Mouse (Mus musculus): ENCODE measurements around the gene Lpin1.

Lpin1 gene

DNA sequence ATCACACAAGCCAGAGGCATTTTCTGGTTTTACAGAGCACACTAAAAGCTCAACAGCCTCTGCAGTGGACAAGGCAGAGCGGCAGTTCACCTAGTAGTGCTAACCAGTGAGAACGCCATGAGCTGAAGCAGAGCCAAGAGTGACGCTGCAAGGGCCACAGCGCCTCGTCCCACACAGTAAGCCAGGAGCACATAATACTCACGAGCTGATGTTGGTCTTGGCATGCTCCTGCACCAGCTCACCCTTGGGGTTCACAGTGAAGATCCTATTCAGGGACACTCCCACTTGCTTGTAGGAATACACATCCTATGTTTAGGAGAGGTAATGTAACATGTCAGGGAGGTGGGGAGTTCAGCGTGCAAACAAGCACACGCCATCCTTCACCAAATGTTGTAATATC, 70.1 kb downstream of the Lpin1 start:
- in situ Hi-C loops (cut with MboI; ENCODE audit: unreplicated experiment in 2 of 2): loop anchor here in 1 of 2 experiments (25.0 kb wide), 1 partner anchor 528 kb away; no protein-coding TSS in a partner anchor

DNA sequence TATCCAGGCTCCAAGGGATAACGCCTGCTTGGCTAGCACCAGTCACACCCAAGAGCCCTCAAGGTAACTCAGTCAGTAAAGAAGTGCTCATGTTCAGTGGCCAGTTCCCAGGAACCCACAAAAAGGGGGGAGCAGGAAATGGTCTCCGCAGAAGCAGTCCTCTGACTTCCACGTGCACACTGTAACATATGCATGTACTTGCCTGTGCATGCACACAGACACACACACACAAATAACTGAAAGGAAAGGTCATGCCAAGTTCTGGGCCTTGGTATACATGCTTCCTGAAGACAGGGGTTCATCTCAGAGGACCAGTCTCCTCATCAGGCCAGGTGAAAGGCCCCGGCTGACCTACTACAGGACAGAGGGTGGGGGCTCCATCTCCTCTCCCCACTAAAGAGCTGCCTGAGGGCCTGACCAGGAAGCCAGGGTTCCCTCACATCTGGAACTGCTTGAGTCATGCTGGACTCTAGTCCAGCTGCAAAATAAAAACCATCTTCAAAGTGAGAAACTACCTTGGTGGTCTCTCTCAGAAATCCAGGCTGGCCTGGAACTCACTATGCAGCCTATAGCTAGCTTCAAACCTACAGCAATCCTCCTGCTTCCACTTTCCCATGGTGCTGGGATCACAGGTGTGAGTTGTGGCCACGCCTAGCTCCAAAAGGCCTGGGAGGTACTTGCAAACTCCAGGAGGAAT, 70.7 kb downstream of the Lpin1 start:
- in situ Hi-C loops (cut with MboI; ENCODE audit: unreplicated experiment in 2 of 2): loop anchor here (5.0 to 25.0 kb wide), 3 partner anchors 528 to 1003 kb away; no protein-coding TSS in a partner anchor

DNA sequence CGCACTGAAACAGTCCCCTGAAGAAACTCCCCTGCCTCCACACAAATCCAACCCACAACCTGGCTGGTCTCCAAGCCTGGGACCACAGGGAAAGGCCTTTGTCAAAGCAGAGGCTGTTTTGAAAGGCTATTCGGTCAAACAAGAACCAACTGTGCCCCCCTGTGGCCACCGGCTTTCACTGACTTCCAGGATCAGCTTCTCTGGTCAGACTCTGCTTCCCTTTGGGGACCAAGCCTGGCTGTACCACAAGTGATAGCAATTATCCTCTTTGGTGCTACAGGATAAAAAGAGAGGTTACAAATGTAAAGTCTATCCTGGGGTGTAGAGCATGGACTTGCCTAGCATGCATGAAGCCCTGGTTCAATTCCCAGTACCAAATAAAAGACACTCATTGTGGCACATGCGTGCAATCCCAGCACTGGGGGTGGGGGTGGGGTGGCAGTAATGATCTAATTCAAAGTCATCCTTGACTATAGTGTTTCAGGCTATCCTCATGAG, 77.4 kb downstream of the Lpin1 start:
- in situ Hi-C loops (cut with MboI; ENCODE audit: unreplicated experiment in 2 of 2): loop anchor here (5.0 to 25.0 kb wide), 7 partner anchors 346 to 996 kb away; partner anchors contain the start of gene Trib2 (in 1 of the 2)

DNA sequence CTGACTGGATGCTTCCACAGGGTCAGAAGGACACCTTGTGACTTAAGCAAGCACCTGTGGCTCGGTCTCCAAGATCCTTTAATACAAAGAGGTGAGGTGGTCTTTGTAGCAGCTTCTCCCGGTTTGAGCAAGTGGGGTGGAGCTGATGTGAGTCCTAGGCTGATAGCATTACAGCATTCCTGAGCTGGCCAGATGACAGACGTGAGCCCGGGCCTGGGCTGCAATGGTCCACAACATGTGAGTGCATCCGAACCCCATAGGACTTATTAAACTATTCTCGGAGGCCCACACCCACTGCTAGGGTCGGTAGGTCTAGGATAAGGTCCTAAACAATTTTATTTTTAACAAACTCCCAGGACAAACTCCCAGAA, 77.9 kb downstream of the Lpin1 start:
- in situ Hi-C loops (cut with MboI; ENCODE audit: unreplicated experiment in 2 of 2): loop anchor here (5.0 to 25.0 kb wide), 7 partner anchors 346 to 996 kb away; partner anchors contain the start of gene Trib2 (in 1 of the 2)

DNA sequence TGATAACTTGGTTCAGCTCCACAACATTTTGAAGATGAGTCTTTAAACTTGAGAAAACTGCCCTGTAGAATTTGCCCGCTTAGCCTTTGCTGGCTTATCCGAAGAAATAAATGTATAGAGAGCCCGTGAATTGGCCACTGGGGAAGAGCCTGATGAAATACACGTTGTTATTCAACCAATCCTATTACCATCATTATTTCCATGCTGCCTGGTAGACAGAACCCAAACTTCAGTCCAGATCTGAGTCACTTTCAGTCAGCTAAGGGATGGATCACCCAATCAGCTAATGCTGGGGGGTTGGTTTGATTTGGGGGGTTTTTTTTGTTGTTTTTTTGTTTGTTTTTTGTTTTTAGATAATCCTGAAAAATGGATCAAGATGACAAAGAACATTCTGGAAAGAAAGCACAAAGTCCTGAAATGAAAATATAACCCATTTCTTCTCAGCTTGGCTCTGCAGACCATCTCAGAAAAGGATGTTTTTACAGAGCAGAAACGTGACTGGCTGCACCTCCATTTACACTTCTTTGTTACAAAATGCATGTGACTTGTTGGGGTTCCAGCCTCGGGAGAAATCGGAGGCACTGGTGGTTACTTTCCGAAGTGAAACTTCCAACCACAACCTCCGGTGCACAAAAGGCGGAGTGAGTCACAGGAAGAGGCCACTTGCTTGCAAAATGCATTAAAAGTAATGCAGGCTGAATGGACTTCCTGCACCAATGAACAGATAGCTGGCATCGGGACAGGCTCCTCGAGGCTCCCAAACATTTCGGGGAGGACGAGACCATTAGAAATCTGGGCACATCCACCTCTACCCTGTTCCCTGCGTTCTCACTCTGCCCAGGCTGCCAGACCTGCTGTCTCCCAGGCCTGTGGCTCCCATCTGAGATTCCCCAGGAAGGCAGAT, 78.6 kb downstream of the Lpin1 start:
- in situ Hi-C loops (cut with MboI; ENCODE audit: unreplicated experiment in 2 of 2): loop anchor here (5.0 to 25.0 kb wide), 7 partner anchors 345 to 995 kb away; partner anchors contain the start of gene Trib2 (in 1 of the 2)

DNA sequence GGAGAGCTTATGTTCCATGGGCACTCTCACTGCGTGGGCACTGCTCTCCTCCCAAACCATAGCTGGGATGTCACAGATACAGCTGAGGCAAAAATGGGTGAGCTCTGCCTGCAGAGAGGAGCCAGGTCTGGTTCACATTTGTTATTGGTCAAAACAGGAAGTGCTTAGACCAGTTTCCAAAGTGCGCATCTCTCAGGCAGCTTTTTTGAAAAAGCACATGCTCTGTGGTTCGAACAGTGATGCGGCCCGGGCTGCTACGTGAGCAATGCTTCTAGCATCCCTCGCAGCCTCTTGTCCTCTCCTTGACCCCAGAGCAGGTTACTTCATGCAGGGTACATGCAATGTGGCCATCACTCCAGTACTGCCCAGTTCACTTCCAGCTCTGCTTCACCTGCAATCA, 82.1 kb downstream of the Lpin1 start:
- in situ Hi-C loops (cut with MboI; ENCODE audit: unreplicated experiment in 2 of 2): loop anchor here in 1 of 2 experiments (25.0 kb wide), 1 partner anchor 516 kb away; no protein-coding TSS in a partner anchor

DNA sequence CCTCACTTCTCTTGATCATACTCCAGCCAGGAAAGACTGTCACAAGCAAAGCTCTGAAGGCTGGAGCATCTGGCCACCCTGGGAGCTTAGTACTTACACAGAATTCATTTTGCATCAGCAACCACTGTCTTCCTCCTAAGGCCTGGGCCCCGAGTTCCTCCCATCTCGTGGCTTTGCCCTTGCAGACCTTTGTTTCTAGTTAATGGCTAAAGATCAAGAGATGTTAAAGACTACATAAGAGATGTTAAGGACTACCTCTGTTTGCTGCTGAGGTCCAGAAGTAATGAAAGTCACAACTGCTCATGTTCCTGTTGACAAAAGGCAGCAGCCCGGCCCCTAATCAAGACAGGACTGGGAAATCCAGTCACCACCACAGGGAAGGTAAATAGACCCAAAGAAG, 82.8 kb downstream of the Lpin1 start:
- in situ Hi-C loops (cut with MboI; ENCODE audit: unreplicated experiment in 2 of 2): loop anchor here in 1 of 2 experiments (25.0 kb wide), 1 partner anchor 516 kb away; no protein-coding TSS in a partner anchor

DNA sequence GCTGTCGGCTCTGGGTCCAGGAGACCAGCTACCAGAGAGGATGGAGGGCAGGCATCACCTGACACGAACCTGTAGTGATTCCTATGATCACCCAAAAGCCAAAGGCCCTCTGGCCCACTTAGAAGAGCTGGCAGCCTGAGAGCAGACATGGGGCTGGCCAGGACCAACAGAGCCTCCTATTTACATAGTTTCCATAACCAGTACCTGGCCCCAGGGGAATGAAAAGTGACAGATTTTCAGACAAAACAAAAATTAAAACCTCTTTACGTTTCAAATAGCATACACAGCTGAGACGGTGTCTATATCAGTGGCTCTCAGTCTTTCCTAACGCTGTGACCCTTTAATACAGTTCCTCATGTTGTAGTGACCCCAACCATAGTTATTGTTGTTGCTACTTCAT, 83.9 kb downstream of the Lpin1 start:
- in situ Hi-C loops (cut with MboI; ENCODE audit: unreplicated experiment in 2 of 2): loop anchor here in 1 of 2 experiments (25.0 kb wide), 1 partner anchor 515 kb away; no protein-coding TSS in a partner anchor

DNA sequence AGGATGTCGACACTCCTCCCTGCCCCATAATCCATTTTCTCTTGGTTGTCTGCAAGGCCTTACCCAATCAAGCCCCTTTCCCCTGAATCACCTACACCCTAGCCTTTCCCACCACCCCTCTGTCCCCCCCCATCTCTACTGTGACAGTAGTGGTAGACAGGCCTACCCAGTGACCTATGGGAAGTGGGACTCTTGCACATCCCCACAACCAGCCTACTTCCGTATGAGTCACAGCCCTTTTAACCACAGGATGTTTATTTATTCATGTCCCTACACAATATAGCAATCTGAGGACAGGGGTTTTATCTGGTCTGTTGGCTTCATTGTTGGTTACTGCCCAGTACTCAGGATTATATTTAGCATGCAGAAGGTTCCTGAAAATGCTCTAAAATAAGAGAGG, 84.6 kb downstream of the Lpin1 start:
- in situ Hi-C loops (cut with MboI; ENCODE audit: unreplicated experiment in 2 of 2): loop anchor here in 1 of 2 experiments (25.0 kb wide), 1 partner anchor 514 kb away; no protein-coding TSS in a partner anchor

DNA sequence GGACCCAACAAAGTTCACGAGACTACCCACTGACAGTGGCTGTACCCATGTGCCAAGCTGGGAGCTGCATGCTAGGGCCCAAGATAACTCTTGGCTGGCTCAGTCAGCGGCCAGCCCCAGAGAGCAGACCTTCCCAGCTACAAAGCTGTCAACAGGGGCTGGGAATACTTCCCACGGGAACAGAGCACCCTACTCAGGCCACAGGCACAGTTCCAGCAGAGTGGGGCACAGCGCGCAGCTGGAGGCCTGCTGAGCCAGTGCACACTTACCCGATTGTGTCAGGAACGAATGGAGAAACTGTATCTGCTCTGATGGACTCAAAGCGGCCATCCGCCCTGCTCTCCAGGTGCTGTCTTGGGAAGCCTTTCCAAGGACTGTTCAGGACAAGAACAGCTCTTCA, 95.6 kb downstream of the Lpin1 start:
- in situ Hi-C loops (cut with MboI; ENCODE audit: unreplicated experiment in 2 of 2): no loop called here

DNA sequence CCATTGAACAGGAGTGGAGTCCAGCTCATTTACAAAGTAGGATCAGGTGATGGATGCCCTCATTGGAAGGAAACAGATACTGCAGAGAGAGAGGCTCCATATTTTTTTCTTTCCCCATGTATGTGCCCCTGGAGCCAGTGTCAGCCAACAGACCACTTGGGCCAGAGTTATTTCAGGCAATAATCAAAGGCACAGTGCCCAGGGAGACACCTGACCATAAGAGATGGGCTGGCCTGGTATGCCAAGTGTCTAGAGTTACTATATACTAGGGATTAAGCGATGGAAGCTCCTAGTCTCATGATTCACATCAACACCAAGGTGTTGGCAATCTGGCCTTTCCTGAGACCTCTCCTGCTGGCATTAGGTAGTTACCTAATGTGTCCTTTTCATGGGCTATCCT, 97.8 kb downstream of the Lpin1 start:
- in situ Hi-C loops (cut with MboI; ENCODE audit: unreplicated experiment in 2 of 2): loop anchor here (5.0 kb wide), 1 partner anchor 131 kb away; no protein-coding TSS in a partner anchor

DNA sequence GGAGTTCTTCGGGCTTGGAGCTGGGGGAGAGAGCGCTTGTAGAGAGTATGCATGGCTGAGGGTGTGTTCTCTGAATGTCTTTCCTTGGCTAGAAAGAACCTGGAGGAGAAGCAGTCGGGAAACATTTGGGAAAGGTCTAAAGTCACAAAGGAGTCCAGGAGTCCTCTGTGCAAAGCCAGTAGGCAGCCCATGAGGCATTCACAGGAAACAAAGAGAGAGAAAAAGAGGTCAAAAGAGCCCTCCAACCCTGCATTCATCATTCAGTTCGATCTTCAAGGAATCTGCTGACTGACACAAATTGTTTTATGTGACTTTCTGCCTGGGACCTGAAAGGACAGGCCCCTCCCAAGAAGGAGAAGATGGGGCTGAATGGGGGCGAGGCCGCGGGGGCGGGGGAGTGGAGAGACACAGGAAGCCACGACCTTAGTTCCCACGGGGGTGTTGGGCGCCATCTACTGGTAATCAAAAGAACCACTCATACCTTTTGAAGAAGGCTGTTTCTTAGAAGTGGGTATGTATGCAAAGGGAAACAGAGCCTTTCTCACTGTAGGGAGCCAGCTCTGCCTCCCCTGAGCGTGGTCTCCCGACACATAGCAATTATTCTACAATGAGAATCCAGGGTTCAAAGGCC, 101.5 kb downstream of the Lpin1 start:
- in situ Hi-C loops (cut with MboI; ENCODE audit: unreplicated experiment in 2 of 2): loop anchor here in 1 of 2 experiments (10.0 kb wide), 1 partner anchor 74 kb away; no protein-coding TSS in a partner anchor

DNA sequence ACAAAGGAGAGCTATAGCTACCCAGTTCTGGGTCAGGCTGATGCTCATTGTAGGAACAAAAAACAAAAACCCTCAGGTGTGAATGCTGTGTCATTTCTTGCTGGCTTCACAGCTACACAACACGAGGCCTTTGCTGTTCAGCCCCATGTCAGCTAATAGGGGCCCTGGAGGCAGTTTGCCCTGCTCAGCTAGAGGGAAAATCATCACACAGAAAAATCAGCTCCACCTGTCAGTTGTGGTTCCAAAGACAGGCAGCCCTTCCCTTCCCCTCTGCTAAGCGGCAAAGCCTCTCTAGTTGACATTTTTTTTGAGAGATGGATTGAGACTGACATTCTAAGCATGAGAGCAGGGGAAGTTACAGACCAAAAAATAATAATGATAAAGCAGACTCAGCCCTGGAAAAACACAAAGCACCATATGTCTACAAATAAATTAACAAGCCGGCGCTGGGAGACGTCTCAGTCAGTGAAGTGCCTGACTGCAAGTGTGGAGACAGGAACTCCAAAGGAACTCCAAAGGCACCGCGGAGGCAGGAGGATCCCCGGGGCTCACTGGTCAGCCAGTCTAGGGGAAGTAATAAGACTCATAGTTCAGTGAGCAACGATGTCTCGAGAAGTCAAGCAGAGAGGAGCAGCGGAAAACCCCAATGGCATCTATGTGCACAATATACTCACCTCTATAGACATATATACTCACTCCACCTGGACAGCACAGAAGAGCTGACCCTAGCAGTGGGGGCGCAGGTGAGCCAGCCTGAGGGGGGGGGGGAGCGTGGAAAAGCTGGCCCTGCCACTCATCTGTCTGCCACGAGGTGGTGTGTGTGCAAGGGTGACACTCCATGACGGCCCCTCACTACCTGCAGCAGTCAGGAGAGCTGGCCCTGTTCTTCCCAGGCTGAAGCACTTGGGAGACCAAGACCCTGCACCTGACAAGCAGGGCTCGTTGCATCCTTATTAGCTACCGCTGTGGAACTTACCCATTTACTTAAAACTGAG, 103.7 kb downstream of the Lpin1 start:
- in situ Hi-C loops (cut with MboI; ENCODE audit: unreplicated experiment in 2 of 2): loop anchor here in 1 of 2 experiments (10.0 kb wide), 1 partner anchor 72 kb away; no protein-coding TSS in a partner anchor

DNA sequence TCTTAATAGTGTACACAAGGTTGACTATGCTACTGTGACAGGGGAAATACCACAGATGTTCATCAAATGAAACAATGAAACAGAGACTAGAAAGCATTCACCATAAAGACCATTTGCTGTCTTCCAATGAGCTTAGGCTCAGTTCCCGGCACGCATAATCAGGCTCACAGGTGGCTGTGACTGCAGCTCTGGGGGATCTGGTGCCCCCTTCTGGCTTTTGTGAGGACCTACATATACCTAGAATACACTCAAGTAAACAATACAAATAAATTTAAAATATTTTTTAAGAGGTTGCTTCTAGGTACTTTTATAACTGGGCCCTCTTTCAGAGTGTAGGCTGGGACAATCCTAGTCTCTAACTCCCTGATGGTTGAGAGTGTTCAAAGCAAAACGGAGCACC, 106.5 kb downstream of the Lpin1 start:
- in situ Hi-C loops (cut with MboI; ENCODE audit: unreplicated experiment in 2 of 2): loop anchor here in 1 of 2 experiments (10.0 kb wide), 1 partner anchor 69 kb away; no protein-coding TSS in a partner anchor

DNA sequence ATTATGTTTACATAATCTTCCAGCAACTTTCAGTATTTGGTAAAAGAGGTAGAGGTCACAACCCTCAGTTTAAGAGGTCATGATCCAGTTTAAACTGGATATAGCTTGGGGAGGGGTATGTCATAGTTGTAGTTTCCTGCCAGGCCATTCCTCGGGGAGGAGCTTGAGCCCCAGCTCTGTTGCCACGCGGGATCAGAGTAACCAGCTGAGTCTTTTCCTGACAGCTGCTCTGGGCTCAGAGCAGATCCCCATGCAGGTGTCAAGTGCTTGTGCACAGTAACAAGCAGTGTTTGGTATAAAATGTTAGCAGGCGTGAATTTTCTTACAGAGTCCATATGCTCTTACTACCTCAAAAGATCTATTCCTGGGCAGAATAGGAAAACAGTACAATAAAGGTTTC, 112.8 kb downstream of the Lpin1 start:
- in situ Hi-C loops (cut with MboI; ENCODE audit: unreplicated experiment in 2 of 2): no loop called here

DNA sequence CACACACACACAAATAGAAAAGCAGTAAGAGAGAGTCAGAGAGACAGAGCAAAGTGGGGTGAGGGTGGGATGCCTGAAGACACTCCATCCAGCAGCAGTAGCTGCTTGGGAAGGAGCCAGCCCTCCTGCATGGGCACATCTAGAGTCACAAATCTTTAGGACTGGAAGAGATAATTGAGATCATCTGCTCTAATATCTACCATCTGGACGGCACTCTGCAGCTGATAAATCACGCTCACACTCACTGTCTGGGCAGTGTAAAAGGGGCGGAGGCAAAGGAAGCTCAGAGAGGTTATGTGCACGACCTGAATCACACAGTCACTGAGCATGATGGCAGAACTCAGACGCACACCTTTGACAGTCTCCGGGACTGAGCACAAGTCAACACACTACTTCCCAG, 118.1 kb downstream of the Lpin1 start:
- in situ Hi-C loops (cut with MboI; ENCODE audit: unreplicated experiment in 2 of 2): no loop called here

DNA sequence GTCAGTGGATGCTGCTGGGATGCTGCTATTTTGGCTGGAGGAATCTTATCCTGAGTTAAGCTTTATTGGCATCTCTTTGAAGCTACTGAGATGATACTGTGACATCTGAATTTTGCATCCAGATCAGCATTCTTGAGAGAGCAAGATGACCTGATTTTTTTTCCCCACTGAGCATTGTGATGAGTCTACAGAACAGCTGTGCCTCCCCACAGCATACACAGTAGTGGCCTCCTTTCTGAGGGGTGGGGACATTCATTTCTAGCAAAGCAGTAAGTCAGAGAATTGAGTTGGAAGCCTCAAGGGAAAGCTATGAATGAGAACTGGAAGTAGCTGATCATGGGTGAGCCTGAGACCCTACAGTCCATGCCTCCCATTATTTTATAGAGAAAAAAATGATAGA, 121.9 kb downstream of the Lpin1 start:
- in situ Hi-C loops (cut with MboI; ENCODE audit: unreplicated experiment in 2 of 2): loop anchor here in 1 of 2 experiments (5.0 kb wide), 1 partner anchor 47 kb away; no protein-coding TSS in a partner anchor

DNA sequence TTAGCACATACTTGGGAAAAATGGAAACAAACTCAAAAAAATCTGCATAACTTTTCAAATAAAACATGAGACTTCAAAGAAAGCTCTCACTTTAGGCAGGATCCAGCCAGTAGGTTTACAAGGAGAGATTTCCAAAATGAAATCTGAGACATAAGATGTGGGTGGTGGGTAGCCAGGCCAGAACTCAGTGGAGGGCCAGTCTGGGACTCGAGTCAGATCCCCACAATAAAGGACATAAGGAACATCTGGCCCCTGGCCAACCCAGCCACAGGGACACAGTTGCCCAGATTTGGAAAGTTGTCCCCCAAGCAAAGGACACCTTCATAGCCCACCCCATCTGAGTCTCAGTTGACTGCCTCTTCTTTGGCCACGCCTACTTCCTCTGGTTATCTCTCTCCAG, 123.3 kb downstream of the Lpin1 start:
- in situ Hi-C loops (cut with MboI; ENCODE audit: unreplicated experiment in 2 of 2): loop anchor here in 1 of 2 experiments (5.0 kb wide), 1 partner anchor 45 kb away; no protein-coding TSS in a partner anchor
